Mouse (Mus musculus): ENCODE data around the gene Hist1h4h. TPM values are rescaled to one million over a fixed set of nuclear protein-coding genes. Genes with fewer than 3 reads are reported as not detected.
"Not testable (repeated sequence)": the region's sequence is repeated elsewhere in the genome, so short reads cannot be mapped to it uniquely, and the experiment has no call there.

Gene Hist1h4h
- polyA plus RNA-seq, 1 experiment from 2014 or later, result 4.2 TPM

GRCm38 (mm10) chr13:23571504-23572217, 40.8 kb downstream of the Hist1h4h start:
- Histone ChIP-seq H3K4me1 (replicated peaks) (peaks cover 34% of the 10 kb centered on the region), H3K9ac (peak overlapping the region; percentile 81), H3K27ac (peak overlapping the region; percentile 96), H3K4me3 (peak overlapping the region; percentile 50), H3K4me2 (peak overlapping the region; percentile 74)
- not testable (repeated sequence) for H3K36me3 ChIP-seq, H3K27me3 ChIP-seq, H3K9me3 ChIP-seq
- peak; percentile 1; the same call in 1 of the 2 replicates for ATAC-seq (ENCODE audit: low FRiP score)
- WGBS, result under 1% methylated on average over 17 of the region's 34 CpGs

- Histone ChIP-seq H3K36me3 (no peaks in the 10 kb centered on the region), H3K9ac (peak overlapping the region; percentile 81), H3K4me3 (peak overlapping the region; percentile 50), H3K9me3 (no peaks in the 10 kb centered on the region), H3K4me1 (replicated peaks) (peaks cover 41% of the 10 kb centered on the region), H3K4me2 (peak overlapping the region; percentile 74), H3K27me3 (no peaks in the 10 kb centered on the region), H3K27ac (peak overlapping the region; percentile 96)
- ATAC-seq (ENCODE audit: low FRiP score), result no peak
- WGBS, result 40% methylated on average over 2 of the region's 2 CpGs
Measured at GRCm38 (mm10) chr13:23572218-23573033, 41.6 kb downstream of the Hist1h4h start.

GRCm38 (mm10) chr13:23573034-23573897, 42.4 kb downstream of the Hist1h4h start:
- peak overlapping the region; percentile 84 for H3K27ac ChIP-seq
- H3K4me1 ChIP-seq (replicated peaks), result peaks cover 41% of the 10 kb centered on the region
- H3K4me2 ChIP-seq, result peak overlapping the region; percentile 74
- peak overlapping the region; percentile 49; the same call in 1 of the 2 replicates for H3K9ac ChIP-seq
- ATAC-seq (ENCODE audit: low FRiP score); H3K9me3 ChIP-seq; H3K27me3 ChIP-seq; H3K36me3 ChIP-seq: not testable (repeated sequence)
- H3K4me3 ChIP-seq, result peak overlapping the region; percentile 50
- WGBS, result 9% methylated on average over 20 of the region's 20 CpGs

- WGBS, result under 1% methylated on average over 42 of the region's 42 CpGs
- Histone ChIP-seq H3K4me1 (replicated peaks) (peaks cover 41% of the 10 kb centered on the region), H3K4me2 (peak within 1 kb of the TSS; percentile 74), H3K9ac (peak within 1 kb of the TSS; percentile 49; the same call in 1 of the 2 replicates), H3K27ac (peak within 1 kb of the TSS; percentile 85), H3K4me3 (peak within 1 kb of the TSS; percentile 42)
- peak; percentile 93 for ATAC-seq (ENCODE audit: low FRiP score)
- not testable (repeated sequence) for H3K27me3 ChIP-seq, H3K9me3 ChIP-seq, H3K36me3 ChIP-seq
Measured at GRCm38 (mm10) chr13:23573898-23574524, 43.2 kb downstream of the Hist1h4h start, which contains the start of the genes Hist1h2bf and Hist1h2ad. Gene Hist1h2bf (minus strand): TSS chr13:23574196. Gene Hist1h2ad (plus strand): TSS chr13:23574381.

GRCm38 (mm10) chr13:23574546-23575170, 43.8 kb downstream of the Hist1h4h start:
- H3K4me2 ChIP-seq, result peak overlapping the region; percentile 74
- H3K4me1 ChIP-seq (replicated peaks), result peaks cover 41% of the 10 kb centered on the region
- H3K36me3 ChIP-seq, H3K27me3 ChIP-seq, H3K9ac ChIP-seq, H3K9me3 ChIP-seq: not testable (repeated sequence)
- H3K4me3 ChIP-seq, result peak overlapping the region; percentile 42
- ATAC-seq (ENCODE audit: low FRiP score), result peak; percentile 8
- peak overlapping the region; percentile 85 for H3K27ac ChIP-seq
- 0% methylated on average over 13 of the region's 39 CpGs for WGBS

GRCm38 (mm10) chr13:23575271-23575851, 44.5 kb downstream of the Hist1h4h start, which contains the start of gene Hist1h3d:
Gene Hist1h3d (plus strand): TSS chr13:23575763.
- H3K27me3 ChIP-seq, result no peaks in the 10 kb centered on the region
- H3K27ac ChIP-seq, result peak within 1 kb of the TSS; percentile 85
- H3K4me1 ChIP-seq (replicated peaks), result peaks cover 37% of the 10 kb centered on the region
- H3K9me3 ChIP-seq, result no peaks in the 10 kb centered on the region
- peak within 1 kb of the TSS; percentile 42 for H3K4me3 ChIP-seq
- H3K9ac ChIP-seq, result peak within 1 kb of the TSS; percentile 77
- peak; percentile 40 for ATAC-seq (ENCODE audit: low FRiP score)
- WGBS, result under 1% methylated on average over 18 of the region's 18 CpGs
- no peaks in the 10 kb centered on the region for H3K36me3 ChIP-seq
- H3K4me2 ChIP-seq, result peak within 1 kb of the TSS; percentile 69

GRCm38 (mm10) chr13:23575864-23576313, 45.0 kb downstream of the Hist1h4h start:
- peak overlapping the region; percentile 42 for H3K4me3 ChIP-seq
- WGBS, result under 1% methylated on average over 15 of the region's 40 CpGs
- H3K36me3 ChIP-seq; H3K27me3 ChIP-seq; ATAC-seq (ENCODE audit: low FRiP score); H3K9me3 ChIP-seq: not testable (repeated sequence)
- H3K4me2 ChIP-seq, result peak overlapping the region; percentile 69
- H3K4me1 ChIP-seq (replicated peaks), result peaks cover 37% of the 10 kb centered on the region
- H3K9ac ChIP-seq, result peak overlapping the region; percentile 77
- H3K27ac ChIP-seq, result peak overlapping the region; percentile 82

- peak overlapping the region; percentile 77 for H3K9ac ChIP-seq
- H3K4me1 ChIP-seq (replicated peaks), result peaks cover 37% of the 10 kb centered on the region
- H3K36me3 ChIP-seq, result no peaks in the 10 kb centered on the region
- H3K4me2 ChIP-seq, result peak overlapping the region; percentile 69
- H3K27me3 ChIP-seq, result no peaks in the 10 kb centered on the region
- peak overlapping the region; percentile 42 for H3K4me3 ChIP-seq
- no peaks in the 10 kb centered on the region for H3K9me3 ChIP-seq
- ATAC-seq (ENCODE audit: low FRiP score), result no peak
- H3K27ac ChIP-seq, result peak overlapping the region; percentile 82; the same call in 1 of the 2 replicates
- 3% methylated on average over 7 of the region's 7 CpGs for WGBS
Measured at GRCm38 (mm10) chr13:23576351-23576881, 45.6 kb downstream of the Hist1h4h start.

- Histone ChIP-seq H3K36me3 (no peaks in the 10 kb centered on the region), H3K27ac (0 out of 2 replicates have a peak overlapping the region, but pooled peaks have one; percentile 82), H3K4me3 (peak overlapping the region; percentile 42; the same call in 1 of the 2 replicates), H3K4me2 (peak overlapping the region; percentile 69), H3K9me3 (no peaks in the 10 kb centered on the region), H3K27me3 (no peaks in the 10 kb centered on the region), H3K9ac (peak overlapping the region; percentile 77; the same call in 1 of the 2 replicates), H3K4me1 (replicated peaks) (peaks cover 37% of the 10 kb centered on the region)
- 53% methylated on average over 6 of the region's 6 CpGs for WGBS
- no peak for ATAC-seq (ENCODE audit: low FRiP score)
Measured at GRCm38 (mm10) chr13:23576906-23577639, 46.2 kb downstream of the Hist1h4h start.

- Histone ChIP-seq H3K4me3 (no peak overlapping the region), H3K4me1 (replicated peaks) (peaks cover 36% of the 10 kb centered on the region), H3K27ac (no peak overlapping the region), H3K9ac (no peak overlapping the region), H3K36me3 (no peaks in the 10 kb centered on the region), H3K27me3 (no peaks in the 10 kb centered on the region), H3K4me2 (no peak overlapping the region), H3K9me3 (no peaks in the 10 kb centered on the region)
- WGBS, result 90% methylated on average over 1 of the region's 1 CpGs
- ATAC-seq (ENCODE audit: low FRiP score), result no peak
Measured at GRCm38 (mm10) chr13:23577835-23578234, 47.0 kb downstream of the Hist1h4h start.
